Mouse (Mus musculus) heart, embryonic 15.5 days (tissue): ENCODE measurements around the gene Grifin. TPM values are rescaled to one million over a fixed set of nuclear protein-coding genes. Genes with fewer than 3 reads are reported as not detected.

ENCODE experiments used
- ATAC-seq: fragments of 200-750 bp; cut with Nextera tagmentation; replicated peaks from 2 replicates; pipeline ENCODE4 v1.8.0; 2017; ENCODE audit warnings: low read depth, moderate TSS enrichment; ENCODE audit not compliant: insufficient number of reproducible peaks, insufficient read depth, low FRiP score
- H3K27ac ChIP-seq: fragments of 300-500 bp; sonication (generic); 2 replicates; pipeline ENCODE4 v1.5.1; 2015; ENCODE audit warnings: mild to moderate bottlenecking, inconsistent platforms
- H3K27me3 ChIP-seq: fragments of 300-500 bp; sonication (generic); 2 replicates; pipeline ENCODE4 v1.6.1; 2015; ENCODE audit warnings: inconsistent platforms
- H3K36me3 ChIP-seq: fragments of 300-500 bp; sonication (generic); 2 replicates; pipeline ENCODE4 v1.6.1; 2015; ENCODE audit warnings: mild to moderate bottlenecking, inconsistent platforms
- H3K4me1 ChIP-seq: fragments of 300-500 bp; sonication (generic); replicated peaks from 2 replicates; pipeline ENCODE4 v1.6.1; 2015; ENCODE audit warnings: inconsistent platforms
- H3K4me2 ChIP-seq: fragments of 300-500 bp; sonication (generic); 2 replicates; pipeline ENCODE4 v1.6.1; 2015; ENCODE audit warnings: inconsistent platforms, mild to moderate bottlenecking, moderate library complexity
- H3K4me3 ChIP-seq: fragments of 300-500 bp; sonication (generic); 2 replicates; pipeline ENCODE4 v1.5.1; 2015; ENCODE audit warnings: mild to moderate bottlenecking, inconsistent platforms
- H3K9ac ChIP-seq: fragments of 300-500 bp; sonication (generic); 2 replicates; pipeline ENCODE4 v1.6.1; 2015; ENCODE audit warnings: mild to moderate bottlenecking, inconsistent platforms
- H3K9me3 ChIP-seq: fragments of 300-500 bp; sonication (generic); replicated peaks from 2 replicates; pipeline ENCODE4 v1.6.1; 2016; ENCODE audit warnings: inconsistent platforms
- WGBS: fragments of 180-500 bp; shearing (Covaris S2); methylation state at CpG from one replicate; pipeline ENCODE4 v1.1.7; 2015; ENCODE audit warnings: mixed read lengths; 5-methylcytosine and 5-hydroxymethylcytosine counted together
- polyA plus RNA-seq: library from polyadenylated mRNA; unstranded; fragments of >200 nt; fragmentation: Nextera tagmentation; extraction: Ambion mirVana; gene quantifications from 2 replicates; pipeline ENCODE4 v1.2.1, GENCODE M21; 2015

The Grifin gene
- polyA plus RNA-seq, 1 experiment from 2014 or later: not detected

DNA sequence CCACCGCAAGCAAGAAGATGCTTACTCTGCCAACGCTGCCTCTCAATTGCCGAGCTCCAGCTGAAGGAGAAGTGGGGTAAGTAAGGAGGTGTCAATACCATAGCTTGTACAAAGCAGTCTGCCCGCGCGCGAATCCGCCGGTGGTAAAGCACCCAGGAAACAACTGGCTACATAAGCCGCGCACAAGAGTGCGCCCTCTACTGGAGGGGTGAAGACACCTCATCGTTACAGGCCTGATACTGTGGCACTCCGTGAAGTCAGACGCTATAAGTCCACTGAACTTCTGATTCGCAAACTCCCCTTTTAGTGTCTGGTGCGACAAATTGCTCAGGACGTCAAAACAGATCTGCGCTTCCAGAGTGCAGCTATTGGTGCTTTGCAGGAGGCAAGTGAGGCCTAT is 18.5 kb downstream of the Grifin start:
- no peak overlapping the region for H3K4me2 ChIP-seq
- no peaks in the 10 kb centered on the region for H3K9me3 ChIP-seq
- H3K36me3 ChIP-seq: no peaks in the 10 kb centered on the region
- ATAC-seq: no peak
- H3K27ac ChIP-seq: no peak overlapping the region
- WGBS: 80% methylated on average over 19 of the region's 19 CpGs
- H3K4me3 ChIP-seq: no peak overlapping the region
- peaks cover 12% of the 10 kb centered on the region for H3K4me1 ChIP-seq
- no peaks in the 10 kb centered on the region for H3K27me3 ChIP-seq
- H3K9ac ChIP-seq: no peak overlapping the region

DNA sequence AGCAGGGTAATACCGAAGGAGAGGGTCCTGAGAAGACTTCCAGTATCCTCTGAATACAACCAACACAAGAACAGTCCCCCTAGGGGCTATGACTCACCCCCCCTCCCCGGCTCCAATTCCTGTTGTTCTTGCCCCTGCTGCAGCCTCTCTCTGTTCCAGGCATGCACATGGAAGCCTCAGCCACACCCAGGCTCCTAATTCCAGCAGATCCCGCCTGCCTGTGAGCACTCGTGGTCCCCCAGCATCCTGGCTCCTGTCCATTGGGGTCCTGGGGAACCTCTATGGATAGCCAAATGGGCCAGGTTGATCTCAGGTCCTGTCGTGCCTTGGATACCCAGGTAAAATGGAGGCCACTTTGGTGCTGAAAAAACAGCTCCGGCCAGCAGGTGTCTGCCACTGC is 19.2 kb downstream of the Grifin start:
- WGBS: 53% methylated on average over 6 of the region's 6 CpGs
- Histone ChIP-seq H3K27ac (no peak overlapping the region), H3K9me3 (no peaks in the 10 kb centered on the region), H3K4me2 (no peak overlapping the region), H3K36me3 (no peaks in the 10 kb centered on the region), H3K9ac (no peak overlapping the region), H3K4me1 (peaks cover 12% of the 10 kb centered on the region), H3K27me3 (no peaks in the 10 kb centered on the region), H3K4me3 (no peak overlapping the region)
- no peak for ATAC-seq

DNA sequence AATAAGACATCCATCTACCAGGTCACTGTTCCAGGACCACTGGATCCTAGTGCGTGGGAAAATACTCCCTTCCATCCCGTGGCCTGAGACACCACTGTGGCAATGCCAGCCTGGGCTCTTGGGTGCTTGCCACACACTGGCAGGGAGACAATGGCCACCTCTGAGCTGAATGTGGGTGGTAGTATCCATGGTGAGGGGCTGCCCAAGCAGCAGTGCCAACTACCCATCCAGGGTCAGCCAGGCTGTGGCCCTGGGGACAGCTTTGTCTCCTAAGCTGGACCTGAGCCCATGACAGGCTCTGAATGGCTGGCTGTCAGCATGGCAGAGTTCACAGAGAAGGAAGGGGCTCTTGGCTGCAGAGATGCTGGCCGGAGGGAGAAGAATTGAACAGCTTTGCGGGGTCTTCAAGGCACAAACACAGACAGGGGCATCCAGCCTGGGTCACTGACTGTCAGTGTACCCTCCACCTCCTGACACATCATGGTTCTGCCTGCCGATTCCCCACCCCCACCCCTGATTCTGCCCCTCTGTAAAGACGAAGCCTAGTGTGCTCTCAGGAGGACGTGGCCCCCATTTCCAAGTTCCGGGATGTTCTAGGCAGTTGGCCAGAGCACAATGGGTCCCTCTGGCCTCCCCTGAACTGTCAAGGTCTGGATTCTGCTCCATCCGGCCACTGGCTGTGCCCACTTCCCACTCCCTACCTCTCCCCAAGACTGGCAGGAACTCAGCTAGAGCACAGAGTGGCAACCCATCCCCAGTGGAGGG is 21.9 kb downstream of the Grifin start:
- Histone ChIP-seq H3K9me3 (no peaks in the 10 kb centered on the region), H3K27me3 (no peaks in the 10 kb centered on the region), H3K4me3 (no peak overlapping the region), H3K4me2 (no peak overlapping the region), H3K9ac (no peak overlapping the region), H3K4me1 (0 out of 2 replicates have a peak, but pooled peaks cover 4% of the 10 kb centered on the region), H3K36me3 (no peaks in the 10 kb centered on the region), H3K27ac (no peak overlapping the region)
- no peak for ATAC-seq
- 57% methylated on average over 9 of the region's 9 CpGs for WGBS

DNA sequence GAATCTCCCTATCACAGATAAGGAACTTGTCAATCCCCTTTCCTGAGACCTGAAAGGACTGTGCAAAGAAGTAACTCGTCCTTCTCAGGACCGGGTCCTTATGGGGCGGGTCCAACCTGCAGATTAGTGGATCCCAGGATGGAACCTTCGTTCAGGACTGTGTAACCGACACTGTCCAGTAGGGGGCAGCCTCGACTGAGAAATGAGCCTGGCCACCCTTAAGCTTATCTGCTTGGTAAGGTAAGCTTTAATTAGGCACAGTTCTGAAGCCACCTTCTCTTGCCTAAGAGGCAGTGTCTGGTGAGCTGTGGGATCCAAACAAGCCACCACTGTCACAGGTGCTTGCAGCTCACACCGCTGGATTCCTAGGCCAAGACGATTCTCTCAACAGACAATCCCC is 24.8 kb downstream of the Grifin start:
- Histone ChIP-seq H3K36me3 (no peaks in the 10 kb centered on the region), H3K4me1 (peaks cover 11% of the 10 kb centered on the region), H3K9ac (no peak overlapping the region), H3K4me2 (no peak overlapping the region), H3K27me3 (no peaks in the 10 kb centered on the region), H3K4me3 (no peak overlapping the region), H3K9me3 (no peaks in the 10 kb centered on the region), H3K27ac (no peak overlapping the region)
- no peak for ATAC-seq
- WGBS: 15% methylated on average over 8 of the region's 8 CpGs

DNA sequence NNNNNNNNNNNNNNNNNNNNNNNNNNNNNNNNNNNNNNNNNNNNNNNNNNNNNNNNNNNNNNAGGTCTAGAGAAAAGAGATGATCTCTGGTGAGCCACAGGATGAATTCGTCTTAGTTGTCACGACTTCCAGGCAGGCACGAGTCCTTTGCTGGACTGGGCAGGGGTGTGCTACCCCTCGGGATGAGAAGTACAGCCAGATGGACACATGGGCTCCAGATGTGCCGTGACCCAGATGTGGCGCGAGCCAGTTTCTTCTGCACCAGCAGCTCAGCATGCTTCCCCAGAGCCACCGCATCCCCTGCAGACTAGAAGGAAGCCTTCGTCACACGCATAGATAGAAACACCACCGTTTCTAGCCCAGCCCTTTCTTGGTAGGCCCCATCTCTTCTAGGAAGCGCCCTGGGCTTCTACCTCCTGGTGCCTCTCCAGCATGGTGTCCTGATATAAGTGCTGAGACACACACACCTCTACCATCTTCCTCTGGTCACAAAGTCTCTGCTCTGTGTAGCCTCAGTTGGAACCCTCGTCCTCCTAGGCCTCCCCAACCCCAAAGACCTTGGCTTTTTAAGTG is 26.7 kb downstream of the Grifin start:
- WGBS: 67% methylated on average over 13 of the region's 13 CpGs
- Histone ChIP-seq H3K27ac (no peak overlapping the region), H3K27me3 (no peaks in the 10 kb centered on the region), H3K36me3 (no peaks in the 10 kb centered on the region), H3K9me3 (no peaks in the 10 kb centered on the region), H3K9ac (no peak overlapping the region), H3K4me3 (no peak overlapping the region), H3K4me2 (no peak overlapping the region), H3K4me1 (peaks cover 11% of the 10 kb centered on the region)
- ATAC-seq: no peak

DNA sequence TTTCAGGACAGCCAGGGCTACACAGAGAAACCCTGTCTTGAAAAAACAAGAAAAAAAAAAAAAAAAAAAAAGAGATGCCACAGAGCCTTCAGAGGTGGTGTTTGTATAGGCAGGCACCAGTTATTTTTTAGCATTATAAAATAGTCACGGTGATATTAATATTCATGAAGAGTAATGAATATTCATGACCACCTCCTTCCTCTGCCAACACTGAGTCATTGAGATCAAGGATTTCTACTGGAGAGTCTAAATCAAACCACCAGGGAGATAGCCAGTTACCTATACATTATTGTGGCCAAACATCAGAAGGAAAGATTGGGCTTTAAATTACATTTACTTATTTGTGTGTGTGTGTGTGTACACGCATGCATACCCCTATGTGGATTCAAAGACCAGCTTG is 38.1 kb downstream of the Grifin start:
- no peaks in the 10 kb centered on the region for H3K9me3 ChIP-seq
- no peak for ATAC-seq
- H3K27me3 ChIP-seq: no peaks in the 10 kb centered on the region
- no peak overlapping the region for H3K4me2 ChIP-seq
- H3K36me3 ChIP-seq: peaks cover 30% of the 10 kb centered on the region
- no peak overlapping the region for H3K9ac ChIP-seq
- H3K4me3 ChIP-seq: no peak overlapping the region
- no peak overlapping the region for H3K27ac ChIP-seq
- H3K4me1 ChIP-seq: no peaks in the 10 kb centered on the region
- 86% methylated on average over 2 of the region's 2 CpGs for WGBS

DNA sequence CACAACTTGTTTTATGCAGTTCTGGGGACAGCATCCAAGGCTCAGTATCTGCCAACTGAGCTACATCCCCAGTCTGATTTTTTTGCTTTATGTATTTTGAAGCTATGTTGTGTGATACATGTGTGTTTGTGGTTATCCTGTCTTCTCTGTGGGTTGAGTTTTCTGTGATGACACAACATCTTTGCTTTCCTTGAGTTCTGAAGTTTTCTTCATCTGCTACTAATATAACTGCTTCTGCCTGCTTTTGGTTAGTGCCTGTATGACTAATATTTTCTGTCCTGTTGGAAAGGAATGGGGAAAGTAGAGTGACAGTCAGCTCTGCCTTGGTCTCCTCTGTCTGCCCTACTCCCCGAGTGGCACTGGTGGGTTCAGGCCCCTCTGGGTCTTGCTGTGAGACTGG is 43.7 kb downstream of the Grifin start:
- Histone ChIP-seq H3K4me3 (no peak overlapping the region), H3K36me3 (peaks cover 18% of the 10 kb centered on the region)
- 79% methylated on average over 1 of the region's 1 CpGs for WGBS

DNA sequence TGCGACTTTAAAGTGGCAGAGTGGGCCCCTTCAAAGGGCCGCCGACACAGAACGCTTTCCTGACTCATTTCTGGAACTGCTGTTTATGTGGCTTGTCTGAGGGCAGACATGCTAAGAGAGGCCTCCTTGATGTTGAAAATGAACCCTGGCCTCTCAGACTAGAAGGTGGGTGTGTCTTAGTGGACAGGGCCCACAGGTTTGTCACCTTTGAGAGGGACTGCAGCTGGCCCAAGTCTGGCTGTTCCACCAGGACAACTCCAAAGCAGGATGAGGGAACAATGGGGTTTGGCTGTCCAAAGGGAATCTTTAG is 47.0 kb downstream of the Grifin start:
- 57% methylated on average over 4 of the region's 4 CpGs for WGBS
- Histone ChIP-seq H3K27ac (no peak overlapping the region), H3K36me3 (no peaks in the 10 kb centered on the region), H3K4me2 (no peak overlapping the region), H3K4me1 (peaks cover 33% of the 10 kb centered on the region), H3K9me3 (no peaks in the 10 kb centered on the region), H3K9ac (no peak overlapping the region), H3K27me3 (no peaks in the 10 kb centered on the region), H3K4me3 (no peak overlapping the region)
- no peak for ATAC-seq

More for the DNA sequence above, 43.7 kb downstream of the Grifin start:
- Histone ChIP-seq H3K4me2 (no peak overlapping the region), H3K27me3 (no peaks in the 10 kb centered on the region), H3K9ac (no peak overlapping the region), H3K4me1 (peaks cover 17% of the 10 kb centered on the region), H3K27ac (no peak overlapping the region), H3K9me3 (no peaks in the 10 kb centered on the region)
- no peak for ATAC-seq

DNA sequence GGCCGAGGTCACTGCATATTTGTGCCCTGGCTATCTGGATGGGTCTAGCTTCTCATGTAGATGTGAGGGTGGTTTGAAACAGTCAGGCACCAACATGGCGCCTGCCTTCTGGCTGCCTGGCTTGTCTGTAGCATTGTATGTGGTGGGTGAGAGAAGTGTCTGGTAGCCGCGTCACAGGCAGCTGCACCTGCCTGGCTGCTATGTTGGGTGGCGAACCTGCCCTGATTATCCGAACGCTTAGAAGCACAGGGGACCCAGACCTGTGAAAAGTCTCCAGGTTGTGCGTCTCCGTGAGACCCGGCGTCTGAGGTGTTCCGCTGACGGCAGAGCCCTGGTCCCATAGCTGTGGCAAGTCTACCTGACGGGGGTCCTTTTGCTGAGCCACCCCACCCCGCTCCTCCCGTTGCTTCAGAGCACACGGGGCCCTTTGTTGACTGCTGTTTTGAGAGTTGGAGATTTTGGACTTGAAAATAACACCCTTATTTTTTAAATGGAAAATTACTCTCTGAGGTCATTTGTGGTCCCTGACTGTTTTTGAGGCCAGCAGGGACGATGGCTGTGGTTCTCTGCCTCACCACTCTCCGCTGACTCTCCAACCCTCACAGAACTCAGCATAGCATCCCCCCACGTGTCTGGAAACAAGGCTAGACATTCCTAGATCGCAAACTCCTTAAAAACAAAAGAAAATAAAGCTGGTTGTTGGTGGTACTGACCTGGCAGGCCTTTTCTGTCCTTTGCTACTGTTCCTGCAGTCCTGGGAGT is 47.5 kb downstream of the Grifin start:
- no peak overlapping the region for H3K27ac ChIP-seq
- no peaks in the 10 kb centered on the region for H3K27me3 ChIP-seq
- H3K36me3 ChIP-seq: no peaks in the 10 kb centered on the region
- ATAC-seq: no peak
- H3K4me2 ChIP-seq: no peak overlapping the region
- no peaks in the 10 kb centered on the region for H3K9me3 ChIP-seq
- no peak overlapping the region for H3K9ac ChIP-seq
- WGBS: 80% methylated on average over 21 of the region's 21 CpGs
- peaks cover 33% of the 10 kb centered on the region for H3K4me1 ChIP-seq
- H3K4me3 ChIP-seq: no peak overlapping the region

DNA sequence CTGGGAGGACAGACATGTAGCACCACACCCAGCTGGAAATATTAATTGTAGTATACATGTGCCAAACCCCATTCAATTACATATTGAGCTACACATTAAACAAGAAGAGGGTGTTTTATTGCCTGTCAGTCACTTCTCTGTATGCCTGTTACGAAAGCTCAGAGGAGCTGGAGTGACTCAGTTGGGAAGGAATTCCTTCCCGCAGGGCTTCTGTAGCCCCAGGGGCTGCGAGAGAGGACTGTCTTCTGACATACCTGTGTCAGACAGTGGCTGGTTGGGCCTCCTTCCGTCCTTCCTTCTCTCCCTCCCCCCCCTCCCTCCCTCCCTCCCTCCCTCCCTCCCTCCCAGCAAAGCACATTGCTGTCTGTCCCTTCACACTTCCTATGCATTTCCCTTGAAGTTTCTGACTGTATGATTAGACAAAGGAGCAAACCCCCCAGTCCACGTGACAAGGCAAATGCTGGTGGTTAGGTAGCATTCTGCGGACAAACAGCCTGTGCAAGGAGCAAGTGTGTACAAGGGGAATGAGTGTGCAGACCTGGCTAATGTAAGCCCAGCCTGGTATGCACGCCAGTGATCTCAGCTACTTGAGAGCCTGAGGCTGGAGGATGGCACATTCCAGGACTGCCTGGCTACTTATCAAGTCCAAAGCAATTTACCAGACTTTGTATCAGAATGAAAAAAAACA is 49.9 kb downstream of the Grifin start:
- Histone ChIP-seq H3K4me3 (no peak overlapping the region), H3K27ac (peak overlapping the region; percentile 61), H3K9ac (no peak overlapping the region), H3K4me2 (0 out of 2 replicates have a peak overlapping the region, but pooled peaks have one; percentile 5), H3K4me1 (peaks cover 39% of the 10 kb centered on the region), H3K36me3 (no peaks in the 10 kb centered on the region), H3K27me3 (no peaks in the 10 kb centered on the region), H3K9me3 (no peaks in the 10 kb centered on the region)
- WGBS: 13% methylated on average over 7 of the region's 7 CpGs
- ATAC-seq: 0 out of 2 replicates have a peak, but pooled peaks have one; percentile 14

DNA sequence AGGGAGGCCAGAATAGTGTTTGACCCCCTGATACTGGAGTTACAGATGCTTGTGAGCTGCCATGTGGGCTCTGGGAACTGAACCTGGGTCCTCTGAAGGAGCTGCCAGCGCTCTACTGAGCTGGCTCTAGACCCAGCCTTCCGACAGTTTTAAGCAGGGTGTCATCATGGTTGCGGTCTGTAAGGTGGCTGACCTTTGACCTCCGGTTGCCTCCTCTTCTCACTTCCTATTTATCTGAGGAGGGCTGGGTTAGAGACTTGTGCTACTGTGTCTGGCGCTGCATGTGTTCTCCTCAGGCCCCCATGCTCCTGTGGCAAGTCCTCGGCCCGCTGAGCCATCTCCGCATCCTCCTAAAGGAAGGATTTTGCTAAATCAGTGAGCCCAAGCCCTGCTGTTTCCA is 51.0 kb downstream of the Grifin start:
- H3K4me1 ChIP-seq: peaks cover 39% of the 10 kb centered on the region
- H3K36me3 ChIP-seq: no peaks in the 10 kb centered on the region

More for the DNA sequence above, 51.0 kb downstream of the Grifin start:
- Histone ChIP-seq H3K4me2 (no peak overlapping the region), H3K27ac (peak overlapping the region; percentile 61; the same call in 1 of the 2 replicates), H3K9ac (no peak overlapping the region), H3K4me3 (no peak overlapping the region), H3K9me3 (no peaks in the 10 kb centered on the region), H3K27me3 (no peaks in the 10 kb centered on the region)
- no peak for ATAC-seq
- 79% methylated on average over 8 of the region's 8 CpGs for WGBS
